Mouse (Mus musculus) retina, embryonic 14.5 days (tissue): ENCODE measurements around the gene Set.
"Not testable (repeated sequence)": the region's sequence is repeated elsewhere in the genome, so short reads cannot be mapped to it uniquely, and the experiment has no call there.

ENCODE experiments used
- DNase-seq: peaks from one replicate; pipeline ENCODE4 v3.0.0-alpha.2; 2015; ENCODE audit warnings: low spot score

Gene Set

GRCm38 (mm10) chr2:30057223-30057904 lies at the start of gene Set:
Set (plus strand) TSS chr2:30057378.
- DNase-seq = peak; percentile 44

GRCm38 (mm10) chr2:30009101-30009500 lies 48.1 kb upstream of the Set start:
- DNase-seq = no peak

GRCm38 (mm10) chr2:30010840-30011281 lies 46.3 kb upstream of the Set start:
- DNase-seq = no peak

GRCm38 (mm10) chr2:30014326-30014966 lies 42.7 kb upstream of the Set start:
- no peak for DNase-seq

- no peak for DNase-seq
Observed at GRCm38 (mm10) chr2:30025454-30025853, 31.7 kb upstream of the Set start.

- DNase-seq = no peak
Observed at GRCm38 (mm10) chr2:30026997-30027396, 30.2 kb upstream of the Set start.

- DNase-seq = peak; percentile 20
Observed at GRCm38 (mm10) chr2:30032244-30032846, 24.8 kb upstream of the Set start.

GRCm38 (mm10) chr2:30032957-30033356 lies 24.2 kb upstream of the Set start:
- DNase-seq = no peak

- no peak for DNase-seq
Observed at GRCm38 (mm10) chr2:30037762-30038161, 19.4 kb upstream of the Set start.

GRCm38 (mm10) chr2:30038370-30038769 lies 18.8 kb upstream of the Set start:
- no peak for DNase-seq

GRCm38 (mm10) chr2:30039687-30040086 lies 17.5 kb upstream of the Set start:
- DNase-seq = no peak

- peak; percentile 93 for DNase-seq
Observed at GRCm38 (mm10) chr2:30042445-30042844, 14.7 kb upstream of the Set start.

GRCm38 (mm10) chr2:30044550-30044949 lies 12.6 kb upstream of the Set start:
- no peak for DNase-seq

GRCm38 (mm10) chr2:30047127-30047526 lies 10.1 kb upstream of the Set start:
- DNase-seq = no peak

- DNase-seq = no peak
Observed at GRCm38 (mm10) chr2:30048101-30048501, 9.1 kb upstream of the Set start.

- DNase-seq = peak; percentile 98
Observed at GRCm38 (mm10) chr2:30048699-30049388, 8.3 kb upstream of the Set start, which contains the start of gene Wdr34. Wdr34 (minus strand) TSS chr2:30048881.

- no peak for DNase-seq
Observed at GRCm38 (mm10) chr2:30049831-30050230, 7.3 kb upstream of the Set start.

GRCm38 (mm10) chr2:30051992-30052761 lies 5.0 kb upstream of the Set start:
- peak; percentile 45 for DNase-seq

- DNase-seq = not testable (repeated sequence)
Observed at GRCm38 (mm10) chr2:30055310-30055709, 1.9 kb upstream of the Set start.

GRCm38 (mm10) chr2:30056736-30057135 lies 442 bp upstream of the Set start:
- DNase-seq = no peak

GRCm38 (mm10) chr2:30058418-30058817 lies 1.2 kb downstream of the Set start:
- peak; percentile 50 for DNase-seq
